Mouse (Mus musculus) right cerebral cortex, adult 2 months (tissue): ENCODE measurements around the gene Slc35b4.

Experiments
- DNase-seq, 2 experiments: peaks; one replicate each; pipeline ENCODE4 v3.0.0; 2021 to 2022; ENCODE audit warnings: low spot score in 2 of 2

The Slc35b4 gene

GRCm38 (mm10) chr6:34129261-34129660 lies 47.6 kb downstream of the Slc35b4 start:
- no peak for DNase-seq

GRCm38 (mm10) chr6:34124401-34124800 lies 52.5 kb downstream of the Slc35b4 start:
- no peak for DNase-seq

- DNase-seq: no peak
Observed at GRCm38 (mm10) chr6:34116838-34117478, 60.0 kb downstream of the Slc35b4 start.

DNA sequence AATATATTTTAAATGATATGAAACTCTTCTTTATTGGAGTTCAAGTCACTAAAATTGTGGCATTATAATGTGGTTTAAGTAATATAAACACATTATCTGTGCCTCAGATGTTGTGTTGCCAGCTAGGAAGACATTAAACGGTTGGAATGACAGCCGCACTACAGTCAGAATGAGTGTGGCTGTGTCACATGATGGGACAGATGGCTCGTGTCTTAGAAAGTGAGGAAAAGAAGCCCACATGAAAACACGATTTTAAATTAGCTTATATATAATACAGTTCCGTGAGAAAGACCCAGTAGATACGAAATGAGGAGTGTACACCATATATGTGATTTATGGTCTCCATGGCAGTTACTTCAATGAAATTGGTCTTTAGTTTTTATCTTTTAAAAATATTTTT lies 65.5 kb downstream of the Slc35b4 start:
- no peak for DNase-seq

DNA sequence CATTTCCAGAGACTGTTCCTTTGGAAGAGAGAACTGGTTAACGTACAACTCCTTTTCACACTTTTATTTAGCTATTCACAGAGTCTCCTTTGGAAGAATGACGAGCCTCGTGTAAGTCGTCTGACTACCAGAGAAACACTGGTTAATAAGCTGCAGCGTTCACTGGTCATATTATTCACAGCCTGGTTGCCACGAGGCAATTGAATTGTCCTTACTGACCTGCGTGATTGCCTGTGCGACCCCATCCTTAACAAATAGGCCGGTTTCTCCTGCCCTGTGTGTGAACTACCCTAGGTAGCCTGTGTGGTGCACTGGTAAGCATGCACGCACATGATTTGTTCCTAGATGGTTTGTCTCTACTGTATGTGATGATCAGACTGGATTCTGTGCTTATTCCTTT lies 66.3 kb downstream of the Slc35b4 start:
- DNase-seq: no peak
